In the genomic region with DNA sequence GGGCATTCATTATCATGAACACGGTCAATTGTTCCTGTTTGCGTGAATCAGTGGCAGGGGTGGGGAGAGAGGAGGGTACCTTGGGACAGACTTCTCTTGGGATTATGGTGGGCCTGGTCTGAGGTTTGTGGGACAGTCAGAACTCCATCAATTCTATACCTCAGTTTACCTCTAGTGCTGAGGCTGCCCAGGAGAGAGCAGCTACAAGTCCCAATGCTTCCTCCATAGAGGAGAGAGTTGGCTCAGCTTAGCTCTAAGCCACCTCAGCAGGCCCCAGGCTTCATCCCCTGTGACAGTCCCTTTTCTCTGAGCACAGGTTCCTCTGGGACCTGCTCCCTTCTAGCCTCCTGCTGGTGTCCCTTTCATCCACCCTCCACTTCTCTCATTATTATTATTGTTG, we compare ENCODE assay signal across 22 mouse cellular contexts.
A peak's percentile ranks its signal among the peaks of the same experiment; 100 is the strongest.
DNase-seq lines count a peak whose midpoint lies in the region; ATAC-seq and TF ChIP-seq lines count a peak whose summit lies in the region.
"Had no signal": no experiment of that assay in that cellular context is flagged by ENCODE, and none has a peak within 500 bp of the region (broad histone marks: within the 10 kb centered on the region; RNA-seq: fewer than 3 reads in every experiment).

No protein-coding gene starts in this region.

- H3K4me2 ChIP-seq in heart, embryonic 12.5 days = no peak overlapping the region
- H3K4me2 ChIP-seq: embryonic facial prominence, embryonic 12.5 days; forebrain, embryonic 13.5 days; forebrain, embryonic 15.5 days had no signal

- H3K27ac ChIP-seq in heart, embryonic 12.5 days (ENCODE audit: poor library complexity, severe bottlenecking) = no peak overlapping the region
- peak overlapping the region; percentile 76 for H3K27ac ChIP-seq in thymus, adult 2 months (ENCODE audit: control insufficient read depth, insufficient read depth, low read length)
- H3K27ac ChIP-seq in hindbrain, embryonic 10.5 days = no peak overlapping the region
- H3K27ac ChIP-seq: embryonic facial prominence, embryonic 10.5 days; embryonic facial prominence, embryonic 12.5 days; forebrain, embryonic 13.5 days; forebrain, embryonic 15.5 days had no signal

- TF ChIP-seq CTCF in thymus, adult 2 months (IDR thresholded peaks at IDR 0.05; ENCODE audit: borderline replicate concordance, control insufficient read depth, extremely low read depth, insufficient read depth, low read length, poor library complexity) = no peak

- H3K4me3 ChIP-seq in heart, embryonic 12.5 days = no peak overlapping the region
- no peak overlapping the region for H3K4me3 ChIP-seq in thymus, adult 2 months (ENCODE audit: control insufficient read depth, insufficient read depth, low read length)
- no peak overlapping the region for H3K4me3 ChIP-seq in hindbrain, embryonic 10.5 days
- H3K4me3 ChIP-seq: embryonic facial prominence, embryonic 10.5 days; embryonic facial prominence, embryonic 12.5 days; forebrain, embryonic 13.5 days; forebrain, embryonic 15.5 days had no signal

- peak; percentile 51 for DNase-seq in heart, adult 11 months
- no peak for DNase-seq in thymus, adult 2 months
- no peak for DNase-seq in thymus, postnatal 36 days
- DNase-seq in CD4-positive helper T cell, adult 2 months (ENCODE audit: low read depth, low spot score) = peak; percentile 9
- no peak for DNase-seq in hindbrain, embryonic 10.5 days (ENCODE audit: low spot score)
- DNase-seq: adrenal gland, adult 8-10 months; adrenal gland, postnatal 14 days; adrenal gland, postnatal 36 days; cerebellum, adult 11-12 months; cerebellum, adult 2 months; cerebellum, adult 9-10 months; cerebellum, postnatal 10 days; cerebellum, postnatal 25 days; forebrain, postnatal 0 days had no signal

- 67% methylated on average over 2 of the region's 2 CpGs for WGBS in heart, embryonic 12.5 days
- 33% methylated on average over 2 of the region's 2 CpGs for WGBS in thymus, adult 2 months
- 80% methylated on average over 2 of the region's 2 CpGs for WGBS in hindbrain, embryonic 10.5 days

- peaks cover 18% of the 10 kb centered on the region for H3K4me1 ChIP-seq in heart, embryonic 12.5 days (replicated peaks)
- peaks cover 27% of the 10 kb centered on the region for H3K4me1 ChIP-seq in thymus, adult 2 months (replicated peaks; ENCODE audit: control insufficient read depth, insufficient read depth, low read length)
- H3K4me1 ChIP-seq in hindbrain, embryonic 10.5 days (replicated peaks) = peaks cover 11% of the 10 kb centered on the region; the same call in 1 of the 2 replicates
- H3K4me1 ChIP-seq: embryonic facial prominence, embryonic 12.5 days; forebrain, embryonic 13.5 days; forebrain, embryonic 15.5 days had no signal

- no peak overlapping the region for H3K9ac ChIP-seq in heart, embryonic 12.5 days
- H3K9ac ChIP-seq: embryonic facial prominence, embryonic 12.5 days; forebrain, embryonic 13.5 days; forebrain, embryonic 15.5 days; forebrain, postnatal 0 days had no signal

- H3K27me3 ChIP-seq in heart, embryonic 12.5 days (replicated peaks) = no peaks in the 10 kb centered on the region
- H3K27me3 ChIP-seq in thymus, adult 2 months (ENCODE audit: control insufficient read depth, insufficient read depth, low read length) = no peaks in the 10 kb centered on the region
- no peaks in the 10 kb centered on the region for H3K27me3 ChIP-seq in hindbrain, embryonic 10.5 days (ENCODE audit: insufficient read depth, poor library complexity, severe bottlenecking)
- H3K27me3 ChIP-seq: CH12.LX; embryonic facial prominence, embryonic 12.5 days; forebrain, embryonic 13.5 days; forebrain, embryonic 15.5 days; Patski had no signal

- no peaks in the 10 kb centered on the region for H3K9me3 ChIP-seq in heart, embryonic 12.5 days (replicated peaks)
- no peaks in the 10 kb centered on the region for H3K9me3 ChIP-seq in hindbrain, embryonic 10.5 days
- H3K9me3 ChIP-seq: embryonic facial prominence, embryonic 10.5 days; embryonic facial prominence, embryonic 12.5 days; forebrain, embryonic 13.5 days; forebrain, embryonic 15.5 days had no signal

- no peak for ATAC-seq in heart, embryonic 12.5 days (ENCODE audit: insufficient number of reproducible peaks, low FRiP score)
- ATAC-seq: forebrain, embryonic 13.5 days; forebrain, embryonic 15.5 days; forebrain, postnatal 0 days; Patski had no signal

- TF ChIP-seq POLR2A in thymus, adult 2 months (IDR thresholded peaks at IDR 0.05; ENCODE audit: control insufficient read depth, extremely low read depth, insufficient read depth, low read length, poor library complexity) = no peak

- H3K36me3 ChIP-seq in heart, embryonic 12.5 days = no peaks in the 10 kb centered on the region
- no peaks in the 10 kb centered on the region for H3K36me3 ChIP-seq in thymus, adult 2 months (ENCODE audit: control insufficient read depth, insufficient read depth, low read length)
- no peaks in the 10 kb centered on the region for H3K36me3 ChIP-seq in hindbrain, embryonic 10.5 days
- H3K36me3 ChIP-seq: embryonic facial prominence, embryonic 10.5 days; embryonic facial prominence, embryonic 12.5 days; forebrain, embryonic 15.5 days; G1E had no signal

Comparison
In these comparisons a context has a peak if more than half of its experiments do, and no peak if none do; other contexts are left out.
1. DNase-seq: peak in heart, adult 11 months (single experiment) and CD4-positive helper T cell, adult 2 months (single experiment); none in thymus, adult 2 months (single experiment), thymus, postnatal 36 days (0 of 2) and hindbrain, embryonic 10.5 days (single experiment).